Mouse (Mus musculus) limb, embryonic 14.5 days (tissue): ENCODE measurements around the gene Celf5. TPM values are rescaled to one million over a fixed set of nuclear protein-coding genes. Genes with fewer than 3 reads are reported as not detected.
"Not testable (repeated sequence)": the region's sequence is repeated elsewhere in the genome, so short reads cannot be mapped to it uniquely, and the experiment has no call there.

ENCODE experiments used
- ATAC-seq: fragments of 200-750 bp; cut with Nextera tagmentation; 2 replicates; pipeline ENCODE4 v1.8.0; 2017; ENCODE audit warnings: low read depth, moderate number of reproducible peaks, moderate TSS enrichment; ENCODE audit not compliant: low FRiP score
- DNase-seq: peaks from one replicate; pipeline ENCODE4 v3.0.0-alpha.2; 2015; ENCODE audit warnings: low spot score
- H3K27ac ChIP-seq: fragments of 300-500 bp; sonication (generic); replicated peaks from 2 replicates; pipeline ENCODE4 v1.5.1; 2014; ENCODE audit warnings: low read depth, mild to moderate bottlenecking, low read length, moderate library complexity, mixed read lengths
- H3K27me3 ChIP-seq: fragments of 300-500 bp; sonication (generic); 2 replicates; pipeline ENCODE4 v1.6.1; 2014; ENCODE audit warnings: low read length, mixed read lengths; ENCODE audit not compliant: control insufficient read depth, insufficient read depth
- H3K36me3 ChIP-seq: fragments of 300-500 bp; sonication (generic); 2 replicates; pipeline ENCODE4 v1.6.1; 2014; ENCODE audit warnings: mild to moderate bottlenecking, low read length, moderate library complexity, mixed read lengths; ENCODE audit not compliant: control insufficient read depth, insufficient read depth
- H3K4me1 ChIP-seq: fragments of 300-500 bp; sonication (generic); 2 replicates; pipeline ENCODE4 v1.6.1; 2014; ENCODE audit warnings: antibody characterized with exemption, low read length, mixed read lengths; ENCODE audit not compliant: control insufficient read depth, insufficient read depth
- H3K4me2 ChIP-seq: fragments of 300-500 bp; sonication (generic); replicated peaks from 2 replicates; pipeline ENCODE4 v1.6.1; 2014; ENCODE audit warnings: low read depth, mild to moderate bottlenecking, low read length, moderate library complexity; ENCODE audit not compliant: severe bottlenecking
- H3K4me3 ChIP-seq: fragments of 300-500 bp; sonication (generic); replicated peaks from 2 replicates; pipeline ENCODE4 v1.5.1; 2014; ENCODE audit warnings: low read length
- H3K9ac ChIP-seq: fragments of 300-500 bp; sonication (generic); 2 replicates; pipeline ENCODE4 v1.6.1; 2014; ENCODE audit warnings: mild to moderate bottlenecking, low read depth, low read length, moderate library complexity; ENCODE audit not compliant: severe bottlenecking
- H3K9me3 ChIP-seq: fragments of 300-500 bp; sonication (generic); 2 replicates; pipeline ENCODE4 v1.6.1; 2016; ENCODE audit warnings: low read length; ENCODE audit not compliant: control insufficient read depth
- POLR2A ChIP-seq: fragments of 200-500 bp; IDR thresholded peaks from 2 replicates; pipeline ENCODE4 v1.8.0; 2012; ENCODE audit warnings: inconsistent platforms, mild to moderate bottlenecking, moderate library complexity, borderline replicate concordance; ENCODE audit not compliant: insufficient read depth, insufficient read length; ENCODE audit errors: extremely low read depth
- WGBS: fragments of 180-500 bp; shearing (Covaris S2); extraction: QIAGEN DNeasy Blood & Tissue Kit; methylation state at CpG from one replicate; pipeline ENCODE4 v1.1.7; 2014; 5-methylcytosine and 5-hydroxymethylcytosine counted together
- polyA plus RNA-seq, 2 experiments: library from polyadenylated mRNA; depleted of rRNA in 1 of 2; stranded (reverse) in 1 of 2; unstranded in 1 of 2; fragments of >200 nt; fragmentation: Nextera tagmentation in 1 of 2; extraction: Ambion mirVana in 1 of 2; gene quantifications; 2 replicates each; pipeline versions ENCODE4 v1.2.1 to v1.2.3; 2012 to 2014

The Celf5 gene
- polyA plus RNA-seq, 2 experiments = 0.85 to 5.9 TPM

DNA sequence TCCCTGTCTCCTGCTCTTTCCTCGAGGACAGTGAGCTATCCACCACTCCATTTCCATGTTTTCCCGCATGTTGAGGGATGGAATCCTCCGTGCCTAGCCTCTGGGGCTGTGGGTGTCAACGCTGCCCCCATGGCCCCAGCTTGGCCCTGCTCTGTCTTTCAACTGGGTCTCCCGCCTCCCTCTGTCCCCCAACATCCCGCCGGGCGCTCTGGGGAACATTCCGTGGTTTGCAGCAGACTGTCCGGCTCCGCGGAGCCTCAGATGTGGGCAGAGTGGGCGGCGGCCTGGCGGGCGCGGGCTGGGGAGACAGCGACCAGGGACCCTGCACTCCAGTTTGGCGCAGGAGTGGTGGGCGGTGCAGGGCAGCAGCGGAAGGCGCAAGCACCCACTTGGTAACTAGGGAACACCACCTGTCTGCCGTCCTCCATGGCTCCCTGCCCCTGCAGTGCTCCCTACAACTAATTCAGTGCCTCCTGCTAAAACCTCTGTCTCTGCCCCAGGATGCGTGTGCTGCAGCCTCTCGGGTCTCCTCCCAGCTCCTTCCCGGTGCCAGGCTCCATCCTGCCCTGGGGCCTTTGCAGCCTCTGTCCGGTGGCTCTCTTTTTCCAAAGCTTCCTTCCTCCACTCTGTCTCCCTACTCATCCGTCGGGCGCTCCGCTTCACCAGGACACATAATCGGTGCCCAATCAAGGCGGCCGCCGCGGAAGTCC lies 30.1 kb downstream of the Celf5 start:
- H3K4me3 ChIP-seq = 0 out of 2 replicates have a peak overlapping the region, but pooled peaks have one; percentile 1
- H3K9me3 ChIP-seq = no peaks in the 10 kb centered on the region
- ATAC-seq (0 out of 2 replicates have a peak, but pooled peaks have one; percentile 17), DNase-seq (no peak)
- no peaks in the 10 kb centered on the region for H3K4me1 ChIP-seq
- H3K27ac ChIP-seq = no peak overlapping the region
- 0 out of 2 replicates have a peak overlapping the region, but pooled peaks have one; percentile 16 for H3K9ac ChIP-seq
- WGBS = 8% methylated on average over 31 of the region's 36 CpGs
- TF ChIP-seq POLR2A = no peak
- H3K27me3 ChIP-seq = peaks cover 65% of the 10 kb centered on the region
- H3K36me3 ChIP-seq = no peaks in the 10 kb centered on the region
- H3K4me2 ChIP-seq = peak overlapping the region; percentile 10; the same call in 1 of the 2 replicates

DNA sequence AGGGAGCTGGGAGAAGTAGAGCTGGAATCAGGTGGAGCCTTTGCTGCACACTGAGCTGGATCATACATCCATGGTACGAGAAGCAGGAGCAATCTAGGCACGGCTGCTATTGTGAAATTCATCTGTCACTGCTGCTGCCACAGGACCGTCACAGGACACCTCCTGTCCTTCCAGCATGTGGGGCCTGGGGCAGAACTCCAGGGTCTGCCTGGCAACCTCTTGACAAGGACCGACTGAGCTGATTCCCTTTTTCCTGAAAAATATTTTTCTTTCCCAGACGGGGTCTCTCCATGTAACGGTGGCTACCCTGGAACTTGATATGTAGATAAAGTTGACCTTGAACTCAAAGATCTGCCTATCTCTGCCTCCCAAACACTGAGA lies 31.2 kb downstream of the Celf5 start:
- no peak for DNase-seq
- no peak overlapping the region for H3K9ac ChIP-seq
- H3K36me3 ChIP-seq = no peaks in the 10 kb centered on the region
- ATAC-seq = no peak
- no peak for TF ChIP-seq POLR2A
- H3K27ac ChIP-seq = no peak overlapping the region
- H3K4me2 ChIP-seq = no peak overlapping the region
- 62% methylated on average over 6 of the region's 6 CpGs for WGBS
- H3K9me3 ChIP-seq = no peaks in the 10 kb centered on the region
- H3K27me3 ChIP-seq = peaks cover 59% of the 10 kb centered on the region
- no peaks in the 10 kb centered on the region for H3K4me1 ChIP-seq
- no peak overlapping the region for H3K4me3 ChIP-seq

DNA sequence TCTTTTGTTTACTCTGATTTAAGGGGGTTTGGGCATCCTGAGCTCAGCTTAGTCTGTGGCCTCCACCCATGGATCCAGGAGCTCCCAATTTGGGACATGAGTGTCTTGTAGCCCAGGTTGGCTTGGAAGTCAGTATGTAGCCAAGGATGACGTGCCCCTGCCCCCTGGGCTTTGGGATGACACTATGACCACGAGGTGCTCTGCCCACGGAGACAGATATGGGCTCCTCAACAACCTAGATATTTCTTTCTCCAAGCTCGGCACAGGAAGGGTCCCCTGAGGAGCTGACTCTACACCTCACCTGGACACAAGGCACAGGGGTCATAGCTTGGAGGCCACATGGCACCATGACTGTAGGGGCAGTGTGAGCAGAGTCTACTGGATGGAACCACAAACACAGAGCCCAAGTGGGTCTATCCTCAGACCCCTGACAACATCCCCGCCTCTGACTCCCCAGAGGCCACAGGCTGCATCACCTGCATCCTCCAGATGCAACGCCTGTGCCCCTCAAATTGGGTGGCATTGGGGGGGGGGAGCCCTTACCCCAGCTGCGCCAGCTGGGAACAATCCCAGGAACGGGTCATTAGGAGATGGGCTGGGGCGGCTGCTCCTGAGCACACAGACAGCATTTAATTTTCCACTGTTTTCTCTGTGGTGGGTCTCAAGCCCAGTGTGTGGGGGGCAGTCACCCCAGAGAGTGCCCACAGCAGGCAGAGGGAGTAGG lies 31.7 kb downstream of the Celf5 start:
- WGBS = 54% methylated on average over 9 of the region's 9 CpGs
- no peak for ATAC-seq
- no peak for TF ChIP-seq POLR2A
- Histone ChIP-seq H3K4me1 (no peaks in the 10 kb centered on the region), H3K9me3 (no peaks in the 10 kb centered on the region), H3K4me2 (no peak overlapping the region), H3K4me3 (no peak overlapping the region), H3K27me3 (peaks cover 53% of the 10 kb centered on the region), H3K36me3 (no peaks in the 10 kb centered on the region), H3K9ac (no peak overlapping the region), H3K27ac (no peak overlapping the region)
- DNase-seq = no peak

DNA sequence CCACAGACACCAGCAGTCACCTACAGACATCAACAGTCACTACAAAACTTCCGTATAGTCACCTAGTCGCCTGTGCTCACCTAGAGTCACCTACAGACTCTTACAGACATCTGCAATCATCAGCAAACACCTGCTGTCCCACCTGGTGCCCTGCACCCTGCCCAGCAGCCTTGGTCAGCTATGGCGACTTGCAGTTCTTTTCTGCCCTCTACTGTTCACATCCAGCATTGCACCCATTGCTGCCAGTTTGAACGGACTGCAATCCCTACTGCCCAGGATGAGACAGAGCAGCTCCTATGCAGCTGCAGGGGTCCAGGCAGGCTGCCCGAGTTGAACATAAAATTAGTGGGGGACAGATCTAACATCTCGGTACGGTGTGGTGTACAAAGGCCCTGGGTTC lies 32.4 kb downstream of the Celf5 start:
- ATAC-seq = peak; percentile 68
- Histone ChIP-seq H3K4me1 (no peaks in the 10 kb centered on the region), H3K27me3 (peaks cover 46% of the 10 kb centered on the region), H3K4me3 (no peak overlapping the region), H3K27ac (no peak overlapping the region), H3K9ac (no peak overlapping the region), H3K36me3 (no peaks in the 10 kb centered on the region), H3K9me3 (no peaks in the 10 kb centered on the region), H3K4me2 (no peak overlapping the region)
- DNase-seq = peak; percentile 74
- 1% methylated on average over 7 of the region's 7 CpGs for WGBS
- no peak for TF ChIP-seq POLR2A

DNA sequence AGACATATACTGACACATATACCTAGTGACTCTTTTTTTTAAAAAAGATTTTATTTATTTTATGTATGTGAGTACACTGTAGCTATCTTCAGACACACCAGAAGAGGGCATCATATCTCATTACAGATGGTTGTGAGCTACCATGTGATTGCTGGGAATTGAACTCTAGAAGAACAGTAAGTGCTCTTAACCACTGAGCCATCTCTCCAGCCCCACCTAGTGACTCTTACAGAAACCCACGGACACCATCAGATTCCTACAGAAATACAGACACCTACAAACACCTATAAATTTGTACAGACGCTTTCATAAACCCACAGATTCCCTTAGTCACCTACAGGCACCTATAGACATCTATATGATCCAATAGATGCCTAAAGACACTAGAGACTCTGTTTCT lies 37.0 kb downstream of the Celf5 start:
- H3K36me3 ChIP-seq, H3K4me1 ChIP-seq, H3K9me3 ChIP-seq, H3K27me3 ChIP-seq, H3K9ac ChIP-seq, ATAC-seq, H3K4me2 ChIP-seq, DNase-seq, H3K27ac ChIP-seq, H3K4me3 ChIP-seq: not testable (repeated sequence)
- 23% methylated on average over 2 of the region's 2 CpGs for WGBS
